Mouse (Mus musculus): ENCODE results near the gene Ptcd1. TPM values are rescaled to one million over a fixed set of nuclear protein-coding genes. Genes with fewer than 3 reads are reported as not detected.
A peak's percentile ranks its signal among the peaks of the same experiment; 100 is the strongest.
"Not testable (repeated sequence)": the region's sequence is repeated elsewhere in the genome, so short reads cannot be mapped to it uniquely, and the experiment has no call there.

Gene Ptcd1
- polyA plus RNA-seq (2014; fragmentation: Nextera tagmentation; extraction: Ambion mirVana): 13.2 and 14.6 TPM in 2 replicates

DNA sequence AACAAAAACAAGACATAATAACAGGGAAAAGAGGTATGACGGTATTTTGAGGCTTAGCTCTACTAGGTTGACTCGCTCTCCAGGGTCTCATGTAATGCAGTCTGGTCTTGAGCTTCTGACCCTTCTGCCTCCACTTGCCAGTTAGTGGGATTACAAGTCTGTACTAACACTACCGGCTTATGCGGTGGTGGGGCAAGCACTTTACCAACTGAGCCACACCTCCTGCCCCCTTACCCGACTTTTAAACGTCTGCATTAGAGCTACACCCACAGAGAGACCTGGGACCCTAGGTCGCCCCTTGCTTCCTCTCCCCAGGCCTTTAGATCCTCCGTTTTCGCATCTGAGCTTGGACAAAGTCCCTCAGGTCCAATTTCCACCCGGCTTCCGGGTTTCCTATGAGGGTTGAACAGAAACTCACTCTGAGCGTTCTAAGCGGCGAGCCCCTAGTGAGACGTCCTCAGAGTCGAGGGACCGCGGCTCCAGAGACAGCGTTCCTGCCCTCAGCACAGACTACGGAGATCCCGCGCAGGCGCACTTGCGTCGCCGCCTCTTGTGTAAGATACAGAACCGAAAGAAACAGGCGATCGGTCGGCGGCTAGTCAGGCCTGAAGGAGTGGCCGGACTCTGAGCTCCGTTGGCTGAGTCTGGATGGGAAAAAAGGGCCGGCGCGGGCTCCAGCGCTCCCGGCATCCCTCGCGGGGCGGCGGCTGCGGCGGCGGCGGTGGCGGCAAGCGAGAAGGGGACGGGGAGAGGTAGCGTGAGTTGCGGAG is at the start of gene Ptcd1, which contains the start of gene Cpsf4:
TSS of gene Ptcd1 (minus strand) at position 573 of the 770 bp plus-strand sequence.
TSS of gene Cpsf4 (plus strand) at position 678 of the 770 bp plus-strand sequence.
- peak; percentile 100 for DNase-seq (ENCODE audit: low spot score)
- no peaks in the 10 kb centered on the region for H3K9me3 ChIP-seq (ENCODE audit: control insufficient read depth, low read length)
- peak within 1 kb of the TSS; percentile 79 for H3K27ac ChIP-seq (replicated peaks; ENCODE audit: low read depth, low read length)
- peak; percentile 96 for ATAC-seq (ENCODE audit: low read depth)
- no peaks in the 10 kb centered on the region for H3K27me3 ChIP-seq (replicated peaks; ENCODE audit: control insufficient read depth, insufficient read depth, low read length)
- H3K4me1 ChIP-seq (ENCODE audit: control insufficient read depth, insufficient read depth, low read length): peaks cover 15% of the 10 kb centered on the region; the same call in 1 of the 2 replicates
- H3K4me2 ChIP-seq (ENCODE audit: low read depth, low read length): peak within 1 kb of the TSS; percentile 96
- H3K36me3 ChIP-seq (ENCODE audit: control insufficient read depth, insufficient read depth, low read length): peaks cover 52% of the 10 kb centered on the region
- WGBS: 1% methylated on average over 34 of the region's 51 CpGs
- peak within 1 kb of the TSS; percentile 94 for H3K9ac ChIP-seq (ENCODE audit: low read depth, low read length)
- H3K4me3 ChIP-seq (ENCODE audit: low read depth, low read length): peak within 1 kb of the TSS; percentile 93

DNA sequence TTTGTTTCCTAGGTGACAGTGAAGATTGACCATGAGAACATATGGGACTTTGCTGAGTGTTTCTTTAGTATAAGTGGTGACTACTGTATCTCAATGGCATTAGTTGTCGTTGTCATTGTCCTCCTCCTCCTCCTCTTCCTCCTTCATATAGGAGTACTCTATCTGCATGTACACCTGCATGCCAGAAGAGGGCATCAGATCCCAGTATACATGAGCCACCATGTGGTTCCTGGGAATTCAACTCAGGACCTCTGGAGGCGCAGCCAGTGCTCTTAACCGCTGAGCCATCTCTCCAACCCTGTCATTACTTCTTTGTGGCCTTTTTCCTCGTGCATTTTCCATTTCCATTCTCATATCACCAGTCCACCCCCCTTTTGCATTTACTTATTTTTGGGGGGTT is 47.8 kb upstream of the Ptcd1 start:
- Histone ChIP-seq H3K9ac (ENCODE audit: low read depth, low read length) (no peak overlapping the region), H3K4me2 (ENCODE audit: low read depth, low read length) (no peak overlapping the region), H3K36me3 (ENCODE audit: control insufficient read depth, insufficient read depth, low read length) (peaks cover 73% of the 10 kb centered on the region), H3K27ac (replicated peaks; ENCODE audit: low read depth, low read length) (no peak overlapping the region), H3K9me3 (ENCODE audit: control insufficient read depth, low read length) (no peaks in the 10 kb centered on the region), H3K4me3 (ENCODE audit: low read depth, low read length) (no peak overlapping the region), H3K27me3 (replicated peaks; ENCODE audit: control insufficient read depth, insufficient read depth, low read length) (no peaks in the 10 kb centered on the region), H3K4me1 (ENCODE audit: control insufficient read depth, insufficient read depth, low read length) (no peaks in the 10 kb centered on the region)
- ATAC-seq (ENCODE audit: low read depth): no peak
- 70% methylated on average over 4 of the region's 4 CpGs for WGBS
- DNase-seq (ENCODE audit: low spot score): no peak

GRCm38 (mm10) chr5:145213505-145213904 is 46.6 kb upstream of the Ptcd1 start:
- H3K9ac ChIP-seq (ENCODE audit: low read depth, low read length): no peak overlapping the region
- ATAC-seq (ENCODE audit: low read depth) (no peak), DNase-seq (ENCODE audit: low spot score) (no peak)
- no peak overlapping the region for H3K4me3 ChIP-seq (ENCODE audit: low read depth, low read length)
- peaks cover 69% of the 10 kb centered on the region for H3K36me3 ChIP-seq (ENCODE audit: control insufficient read depth, insufficient read depth, low read length)
- H3K4me2 ChIP-seq (ENCODE audit: low read depth, low read length): no peak overlapping the region
- WGBS: 96% methylated on average over 3 of the region's 3 CpGs
- no peaks in the 10 kb centered on the region for H3K9me3 ChIP-seq (ENCODE audit: control insufficient read depth, low read length)
- no peaks in the 10 kb centered on the region for H3K4me1 ChIP-seq (ENCODE audit: control insufficient read depth, insufficient read depth, low read length)
- H3K27ac ChIP-seq (replicated peaks; ENCODE audit: low read depth, low read length): no peak overlapping the region
- H3K27me3 ChIP-seq (replicated peaks; ENCODE audit: control insufficient read depth, insufficient read depth, low read length): no peaks in the 10 kb centered on the region

- H3K4me3 ChIP-seq (ENCODE audit: low read depth, low read length): no peak overlapping the region
- ATAC-seq (ENCODE audit: low read depth) (no peak), DNase-seq (ENCODE audit: low spot score) (no peak)
- H3K4me2 ChIP-seq (ENCODE audit: low read depth, low read length): no peak overlapping the region
- H3K27me3 ChIP-seq (replicated peaks; ENCODE audit: control insufficient read depth, insufficient read depth, low read length): no peaks in the 10 kb centered on the region
- no peak overlapping the region for H3K9ac ChIP-seq (ENCODE audit: low read depth, low read length)
- H3K4me1 ChIP-seq (ENCODE audit: control insufficient read depth, insufficient read depth, low read length): no peaks in the 10 kb centered on the region
- H3K9me3 ChIP-seq (ENCODE audit: control insufficient read depth, low read length): no peaks in the 10 kb centered on the region
- H3K27ac ChIP-seq (replicated peaks; ENCODE audit: low read depth, low read length): no peak overlapping the region
- WGBS: 91% methylated on average over 4 of the region's 4 CpGs
- peaks cover 66% of the 10 kb centered on the region for H3K36me3 ChIP-seq (ENCODE audit: control insufficient read depth, insufficient read depth, low read length)
These were observed 45.3 kb upstream of the Ptcd1 start for GRCm38 (mm10) chr5:145212216-145212615.

GRCm38 (mm10) chr5:145211340-145211739 is 44.4 kb upstream of the Ptcd1 start:
- Histone ChIP-seq H3K27me3 (replicated peaks; ENCODE audit: control insufficient read depth, insufficient read depth, low read length) (no peaks in the 10 kb centered on the region), H3K27ac (replicated peaks; ENCODE audit: low read depth, low read length) (no peak overlapping the region), H3K4me1 (ENCODE audit: control insufficient read depth, insufficient read depth, low read length) (no peaks in the 10 kb centered on the region), H3K9me3 (ENCODE audit: control insufficient read depth, low read length) (no peaks in the 10 kb centered on the region), H3K9ac (ENCODE audit: low read depth, low read length) (no peak overlapping the region), H3K36me3 (ENCODE audit: control insufficient read depth, insufficient read depth, low read length) (peaks cover 69% of the 10 kb centered on the region), H3K4me3 (ENCODE audit: low read depth, low read length) (no peak overlapping the region), H3K4me2 (ENCODE audit: low read depth, low read length) (no peak overlapping the region)
- ATAC-seq (ENCODE audit: low read depth) (no peak), DNase-seq (ENCODE audit: low spot score) (no peak)
- 94% methylated on average over 4 of the region's 4 CpGs for WGBS

- not testable (repeated sequence) for H3K27me3 ChIP-seq (replicated peaks; ENCODE audit: control insufficient read depth, insufficient read depth, low read length); H3K4me3 ChIP-seq (ENCODE audit: low read depth, low read length); H3K9me3 ChIP-seq (ENCODE audit: control insufficient read depth, low read length); H3K27ac ChIP-seq (replicated peaks; ENCODE audit: low read depth, low read length); H3K4me2 ChIP-seq (ENCODE audit: low read depth, low read length); DNase-seq (ENCODE audit: low spot score); H3K4me1 ChIP-seq (ENCODE audit: control insufficient read depth, insufficient read depth, low read length); ATAC-seq (ENCODE audit: low read depth); H3K9ac ChIP-seq (ENCODE audit: low read depth, low read length)
- 54% methylated on average over 7 of the region's 11 CpGs for WGBS
- H3K36me3 ChIP-seq (ENCODE audit: control insufficient read depth, insufficient read depth, low read length): peaks cover 54% of the 10 kb centered on the region
These were observed 41.5 kb upstream of the Ptcd1 start for GRCm38 (mm10) chr5:145208391-145208790.

GRCm38 (mm10) chr5:145207954-145208353 is 41.0 kb upstream of the Ptcd1 start:
- peaks cover 49% of the 10 kb centered on the region for H3K36me3 ChIP-seq (ENCODE audit: control insufficient read depth, insufficient read depth, low read length)
- no peak overlapping the region for H3K9ac ChIP-seq (ENCODE audit: low read depth, low read length)
- H3K9me3 ChIP-seq (ENCODE audit: control insufficient read depth, low read length): no peaks in the 10 kb centered on the region
- no peak overlapping the region for H3K4me3 ChIP-seq (ENCODE audit: low read depth, low read length)
- H3K4me2 ChIP-seq (ENCODE audit: low read depth, low read length): no peak overlapping the region
- DNase-seq (ENCODE audit: low spot score): no peak
- WGBS: 81% methylated on average over 5 of the region's 6 CpGs
- H3K27ac ChIP-seq (replicated peaks; ENCODE audit: low read depth, low read length): no peak overlapping the region
- H3K4me1 ChIP-seq (ENCODE audit: control insufficient read depth, insufficient read depth, low read length): peaks cover 8% of the 10 kb centered on the region; the same call in 1 of the 2 replicates
- no peak for ATAC-seq (ENCODE audit: low read depth)
- H3K27me3 ChIP-seq (replicated peaks; ENCODE audit: control insufficient read depth, insufficient read depth, low read length): no peaks in the 10 kb centered on the region

- no peaks in the 10 kb centered on the region for H3K9me3 ChIP-seq (ENCODE audit: control insufficient read depth, low read length)
- DNase-seq (ENCODE audit: low spot score) (no peak), ATAC-seq (ENCODE audit: low read depth) (no peak)
- H3K4me1 ChIP-seq (ENCODE audit: control insufficient read depth, insufficient read depth, low read length): peaks cover 8% of the 10 kb centered on the region; the same call in 1 of the 2 replicates
- H3K9ac ChIP-seq (ENCODE audit: low read depth, low read length): no peak overlapping the region
- H3K27me3 ChIP-seq (replicated peaks; ENCODE audit: control insufficient read depth, insufficient read depth, low read length): no peaks in the 10 kb centered on the region
- H3K4me2 ChIP-seq (ENCODE audit: low read depth, low read length): no peak overlapping the region
- WGBS: 96% methylated on average over 6 of the region's 6 CpGs
- H3K36me3 ChIP-seq (ENCODE audit: control insufficient read depth, insufficient read depth, low read length): peaks cover 44% of the 10 kb centered on the region
- no peak overlapping the region for H3K27ac ChIP-seq (replicated peaks; ENCODE audit: low read depth, low read length)
- no peak overlapping the region for H3K4me3 ChIP-seq (ENCODE audit: low read depth, low read length)
These were observed 40.5 kb upstream of the Ptcd1 start for GRCm38 (mm10) chr5:145207385-145207784.

GRCm38 (mm10) chr5:145205041-145205440 is 38.1 kb upstream of the Ptcd1 start:
- ATAC-seq (ENCODE audit: low read depth): no peak
- peak overlapping the region; percentile 76; the same call in 1 of the 2 replicates for H3K27ac ChIP-seq (replicated peaks; ENCODE audit: low read depth, low read length)

More at GRCm38 (mm10) chr5:145205041-145205440, 38.1 kb upstream of the Ptcd1 start:
- no peaks in the 10 kb centered on the region for H3K9me3 ChIP-seq (ENCODE audit: control insufficient read depth, low read length)
- H3K27me3 ChIP-seq (replicated peaks; ENCODE audit: control insufficient read depth, insufficient read depth, low read length): no peaks in the 10 kb centered on the region
- peak overlapping the region; percentile 64 for H3K4me2 ChIP-seq (ENCODE audit: low read depth, low read length)
- H3K9ac ChIP-seq (ENCODE audit: low read depth, low read length): peak overlapping the region; percentile 66
- no peak for DNase-seq (ENCODE audit: low spot score)
- H3K4me3 ChIP-seq (ENCODE audit: low read depth, low read length): peak overlapping the region; percentile 57
- H3K4me1 ChIP-seq (ENCODE audit: control insufficient read depth, insufficient read depth, low read length): peaks cover 17% of the 10 kb centered on the region
- H3K36me3 ChIP-seq (ENCODE audit: control insufficient read depth, insufficient read depth, low read length): peaks cover 25% of the 10 kb centered on the region
- 17% methylated on average over 9 of the region's 9 CpGs for WGBS
